Mouse (Mus musculus) gastrocnemius, adult 8-10 months (tissue): ENCODE measurements at regions not wholly inside any gene's neighbourhood (a gene's known extent, or its start where the extent isn't known, plus 50 kb on each side); places are given as distances from the start of the nearest gene placed in this dataset.
A peak's percentile ranks its signal among the peaks of the same experiment; 100 is the strongest.

Source experiments
- DNase-seq, 2 experiments: peaks; one replicate each; pipeline ENCODE4 v3.0.0; 2022; ENCODE audit warnings: low spot score in 2 of 2

DNA sequence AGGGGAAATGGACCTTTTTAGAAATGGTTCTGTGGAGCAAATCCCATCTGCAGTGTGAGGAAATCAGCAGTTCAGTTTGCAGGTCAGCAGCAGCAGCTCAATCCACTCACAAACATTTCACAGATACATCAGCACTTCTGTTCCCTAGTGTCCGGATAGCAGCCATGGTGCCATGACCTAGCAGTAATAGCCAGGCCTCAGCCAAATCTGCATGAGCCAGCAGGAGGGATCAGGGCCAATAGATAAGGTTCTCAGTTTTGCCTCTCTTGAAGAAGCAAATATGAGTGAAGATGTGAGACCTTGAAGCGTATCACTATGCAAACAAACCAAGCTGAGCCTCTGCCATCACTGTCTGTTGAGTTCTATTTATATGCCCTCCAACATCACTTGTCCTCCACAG is 380.7 kb upstream of the Chrm3 start:
- DNase-seq, result no peak

- no peak for DNase-seq
Measured at GRCm38 (mm10) chr13:10725745-10726171, 365.1 kb upstream of the Chrm3 start.

GRCm38 (mm10) chr13:10725335-10725734 is 364.7 kb upstream of the Chrm3 start:
- DNase-seq, result no peak

- DNase-seq, result no peak
Measured at GRCm38 (mm10) chr13:10720639-10721038, 360.0 kb upstream of the Chrm3 start.

DNA sequence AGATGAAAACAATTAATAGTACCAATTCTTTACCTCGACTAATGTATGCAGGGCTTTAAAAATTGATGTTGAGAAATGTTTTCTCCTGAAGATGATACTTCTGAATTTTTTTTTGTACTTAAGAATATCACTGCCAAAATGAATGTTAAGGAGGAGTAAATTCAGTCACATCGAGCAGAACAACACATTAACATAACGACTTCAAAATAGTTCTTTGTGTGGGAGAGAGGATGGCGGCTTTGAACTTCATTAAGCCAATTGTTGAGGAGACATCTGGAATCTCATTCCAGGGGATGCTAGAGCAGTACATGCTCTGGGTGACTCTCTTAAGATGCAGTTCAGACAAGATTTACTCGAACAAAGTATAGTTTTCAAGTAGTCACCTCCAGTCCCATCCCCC is 350.8 kb upstream of the Chrm3 start:
- DNase-seq, result no peak

GRCm38 (mm10) chr13:10710909-10711308 is 350.3 kb upstream of the Chrm3 start:
- DNase-seq, result no peak

GRCm38 (mm10) chr13:10697146-10697545 is 336.5 kb upstream of the Chrm3 start:
- no peak for DNase-seq

GRCm38 (mm10) chr13:10696181-10696977 is 335.7 kb upstream of the Chrm3 start:
- peak; percentile 82 to 85 for DNase-seq

DNA sequence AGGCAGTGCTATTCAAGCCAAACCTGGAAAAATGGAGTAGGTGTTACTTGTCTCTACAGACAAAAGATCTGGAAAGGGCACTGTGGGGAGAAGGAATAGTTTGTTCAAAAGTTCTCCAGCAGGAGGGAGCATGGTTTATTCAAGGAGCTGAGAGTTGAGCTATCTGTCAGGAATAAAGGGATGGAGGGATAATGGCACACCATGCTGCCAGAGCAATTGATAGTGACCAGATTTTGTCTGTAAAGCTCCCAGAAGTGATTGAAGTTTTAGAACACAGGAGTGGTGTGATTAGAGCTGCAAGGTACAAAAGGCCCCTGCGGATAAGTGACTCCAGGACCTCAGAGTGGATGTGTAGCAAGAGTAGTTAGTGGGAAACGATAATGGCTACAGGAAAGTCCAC is 330.7 kb upstream of the Chrm3 start:
- no peak for DNase-seq

- no peak for DNase-seq
Measured at GRCm38 (mm10) chr13:10687379-10687778, 326.7 kb upstream of the Chrm3 start.

DNA sequence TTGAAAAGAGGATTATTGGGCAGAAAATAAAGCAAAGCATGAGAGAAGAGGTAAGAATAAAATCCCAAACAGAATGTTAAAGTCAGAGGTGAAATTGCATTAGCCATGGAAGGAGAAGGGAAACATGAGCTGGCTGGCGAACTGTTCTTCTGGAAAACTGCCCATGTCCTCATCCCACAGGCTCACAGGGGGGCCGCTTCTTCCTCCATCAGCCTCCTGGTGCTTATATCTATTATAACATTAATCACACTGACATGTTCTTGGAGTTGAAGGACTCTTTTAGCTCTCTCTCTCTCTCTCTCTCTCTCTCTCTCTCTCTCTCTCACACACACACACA is 293.4 kb upstream of the Chrm3 start:
- peak; percentile 3 to 14 for DNase-seq

DNA sequence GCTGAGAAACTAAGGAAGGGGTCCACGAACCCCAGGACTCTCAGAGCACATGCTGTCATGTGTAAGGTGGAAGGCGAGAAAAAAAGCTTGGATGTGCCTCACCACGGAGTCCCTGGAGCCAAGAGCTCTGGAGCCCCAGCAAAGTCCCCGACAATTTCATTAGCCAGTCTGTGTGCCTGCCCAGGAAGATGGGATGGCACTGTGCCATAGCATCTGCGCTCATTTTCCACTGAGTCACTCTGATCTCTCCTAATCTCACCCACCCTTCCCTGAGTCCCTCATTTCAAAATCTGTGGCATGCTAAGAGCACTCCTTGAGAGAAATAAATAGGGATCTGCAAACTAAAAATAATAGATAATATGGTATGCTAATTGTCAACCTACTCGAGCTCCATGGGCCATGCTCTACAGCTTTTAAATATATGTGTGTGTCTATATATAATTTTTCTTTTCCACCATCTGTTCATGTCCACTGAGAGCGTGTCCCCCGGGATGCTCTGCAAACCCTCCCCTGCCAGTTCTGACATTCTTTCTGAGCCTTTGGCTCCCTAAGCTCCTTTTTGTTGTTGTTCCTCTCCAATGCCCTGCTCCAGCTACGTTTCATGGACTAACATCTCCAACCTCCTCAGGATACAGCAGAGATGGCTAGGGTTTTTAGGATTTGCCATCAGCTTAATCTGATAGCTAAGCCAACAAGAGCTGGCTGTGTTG is 292.9 kb upstream of the Chrm3 start:
- peak; percentile 48 to 53 for DNase-seq

DNA sequence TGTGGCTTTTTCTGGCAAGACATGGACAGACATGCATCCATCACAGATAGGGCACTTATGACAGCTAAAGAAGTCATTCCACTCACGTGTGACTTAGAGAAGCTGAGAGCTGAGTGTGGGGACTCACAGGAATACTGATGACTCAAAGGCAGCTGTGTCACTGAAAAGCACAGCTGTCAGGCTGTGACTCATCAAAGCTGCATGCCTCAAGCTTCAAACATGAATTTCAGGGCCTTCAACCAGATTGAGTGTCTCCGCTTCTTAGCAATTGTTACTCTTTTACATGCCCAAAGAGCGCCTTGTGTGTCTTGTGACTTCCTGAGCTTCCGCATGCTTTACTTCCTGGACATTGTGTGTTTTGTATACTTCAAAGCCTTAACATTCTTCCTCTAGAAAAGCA is 276.2 kb upstream of the Chrm3 start:
- DNase-seq, result no peak

GRCm38 (mm10) chr13:10630467-10630866 is 269.8 kb upstream of the Chrm3 start:
- DNase-seq, result no peak

- no peak for DNase-seq
Measured at GRCm38 (mm10) chr13:10619661-10620060, 259.0 kb upstream of the Chrm3 start.

GRCm38 (mm10) chr13:10618421-10618954 is 257.8 kb upstream of the Chrm3 start:
- DNase-seq, result no peak

GRCm38 (mm10) chr13:10574951-10575350 is 214.3 kb upstream of the Chrm3 start:
- DNase-seq, result no peak

DNA sequence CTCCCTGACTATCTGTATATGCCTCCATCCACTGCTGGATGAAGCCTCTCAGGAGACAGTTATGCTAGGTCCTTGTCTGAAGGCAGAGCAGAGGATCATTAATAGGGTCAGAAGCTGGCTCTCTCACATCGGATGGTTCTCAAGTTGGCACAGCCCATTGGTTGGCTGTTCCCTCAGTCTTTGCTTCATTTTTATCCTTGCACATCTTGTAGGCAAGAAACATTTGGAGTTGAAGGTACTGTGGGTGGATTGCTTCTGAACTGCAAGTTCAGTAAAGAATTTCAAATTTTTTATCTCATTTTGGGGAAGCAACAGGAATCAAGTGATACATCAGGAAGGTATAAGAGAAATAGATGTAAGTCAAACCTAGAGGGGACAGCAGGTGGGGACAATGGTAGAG is 206.2 kb upstream of the Chrm3 start:
- no peak for DNase-seq

DNA sequence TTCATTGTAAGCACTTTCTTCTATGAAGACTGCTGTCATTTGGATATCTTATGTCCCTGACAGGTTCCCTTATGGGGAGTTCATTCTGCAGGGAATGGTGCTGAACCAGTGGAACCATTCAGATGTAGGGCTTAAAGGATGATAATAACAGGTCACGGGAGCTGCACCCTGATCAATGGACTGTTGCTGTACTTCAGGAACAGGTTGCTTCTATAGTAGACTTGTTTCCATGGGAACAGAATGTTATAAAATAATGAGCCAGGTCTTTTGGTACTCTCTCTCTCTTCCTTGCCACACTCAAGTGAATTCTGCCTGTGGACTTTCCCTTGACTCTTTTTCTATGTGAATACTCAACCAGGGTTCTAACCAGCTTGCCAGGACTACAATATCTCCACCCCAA is 196.9 kb upstream of the Chrm3 start:
- DNase-seq, result no peak

DNA sequence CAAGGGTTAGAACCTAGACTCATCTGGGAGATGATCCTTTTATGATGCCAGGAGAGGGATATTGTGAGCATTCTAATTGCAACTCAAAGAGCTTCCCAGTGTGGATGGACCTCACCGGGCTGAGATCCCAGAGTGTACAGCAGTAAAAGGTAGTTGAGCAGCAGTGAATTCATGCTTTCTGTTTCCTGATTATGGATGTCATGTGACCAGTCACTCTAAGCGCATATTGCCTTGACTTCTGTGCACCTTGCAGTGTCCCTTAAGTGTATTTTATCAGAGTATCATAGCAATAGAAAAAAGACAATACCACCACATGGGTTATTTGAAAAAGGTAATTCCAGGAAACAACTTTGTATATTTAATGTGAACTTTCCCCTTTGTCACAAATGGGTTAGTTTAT is 193.9 kb upstream of the Chrm3 start:
- DNase-seq, result no peak

DNA sequence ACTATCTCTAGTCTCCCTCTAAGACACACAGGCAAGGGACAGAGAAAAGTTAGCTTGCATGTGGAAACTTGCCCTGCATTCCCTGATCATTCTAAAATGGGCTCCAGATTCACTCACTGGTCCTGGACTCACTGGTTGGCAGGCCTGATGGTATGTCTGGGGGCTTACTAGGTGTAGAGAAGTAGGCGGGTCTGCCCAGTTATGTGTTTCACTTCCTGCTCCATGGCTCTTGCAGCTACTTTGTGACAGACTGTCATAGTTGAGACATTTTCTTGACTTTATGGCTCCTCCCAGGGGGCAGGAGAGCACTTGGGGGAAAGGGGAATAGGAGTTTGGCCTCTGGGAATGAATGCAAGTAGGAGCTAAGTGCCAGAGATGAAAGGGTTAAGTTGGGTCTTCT is 182.1 kb upstream of the Chrm3 start:
- DNase-seq, result no peak

- no peak for DNase-seq
Measured at GRCm38 (mm10) chr13:10540197-10540940, 179.7 kb upstream of the Chrm3 start.
